Mouse (Mus musculus) limb, embryonic 13.5 days (tissue): ENCODE data around the gene Evi5. TPM values are rescaled to one million over a fixed set of nuclear protein-coding genes. Genes with fewer than 3 reads are reported as not detected.

ENCODE experiments used
- ATAC-seq: fragments of 200-750 bp; cut with Nextera tagmentation; 2 replicates; pipeline ENCODE4 v1.8.0; 2017; ENCODE audit warnings: low read depth, moderate number of reproducible peaks, moderate TSS enrichment; ENCODE audit not compliant: low FRiP score
- H3K27ac ChIP-seq: fragments of 300-500 bp; sonication (generic); 2 replicates; pipeline ENCODE4 v1.5.1; 2015; ENCODE audit warnings: inconsistent platforms, mild to moderate bottlenecking, moderate library complexity
- H3K27me3 ChIP-seq: fragments of 300-500 bp; sonication (generic); 2 replicates; pipeline ENCODE4 v1.6.1; 2015; ENCODE audit warnings: mild to moderate bottlenecking, inconsistent platforms
- H3K36me3 ChIP-seq: fragments of 300-500 bp; sonication (generic); 2 replicates; pipeline ENCODE4 v1.6.1; 2015; ENCODE audit warnings: inconsistent platforms, mild to moderate bottlenecking, moderate library complexity
- H3K4me1 ChIP-seq: fragments of 300-500 bp; sonication (generic); 2 replicates; pipeline ENCODE4 v1.6.1; 2015; ENCODE audit warnings: inconsistent platforms
- H3K4me2 ChIP-seq: fragments of 300-500 bp; sonication (generic); replicated peaks from 2 replicates; pipeline ENCODE4 v1.6.1; 2015; ENCODE audit warnings: inconsistent platforms, mild to moderate bottlenecking, moderate library complexity
- H3K4me3 ChIP-seq: fragments of 300-500 bp; sonication (generic); 2 replicates; pipeline ENCODE4 v1.5.1; 2015; ENCODE audit warnings: moderate library complexity, mild to moderate bottlenecking, inconsistent platforms
- H3K9ac ChIP-seq: fragments of 300-500 bp; sonication (generic); 2 replicates; pipeline ENCODE4 v1.6.1; 2015; ENCODE audit warnings: mild to moderate bottlenecking, inconsistent platforms
- H3K9me3 ChIP-seq: fragments of 300-500 bp; sonication (generic); 2 replicates; pipeline ENCODE4 v1.6.1; 2016; ENCODE audit warnings: inconsistent platforms
- WGBS: fragments of 180-500 bp; shearing (Covaris S2); methylation state at CpG from one replicate; pipeline ENCODE4 v1.1.7; 2015; 5-methylcytosine and 5-hydroxymethylcytosine counted together
- polyA plus RNA-seq: library from polyadenylated mRNA; unstranded; fragments of >200 nt; fragmentation: Nextera tagmentation; extraction: Ambion mirVana; gene quantifications from 2 replicates; pipeline ENCODE4 v1.2.1, GENCODE M21; 2015

The Evi5 gene
- 86.8 and 88.5 TPM in 2 replicates for polyA plus RNA-seq

DNA sequence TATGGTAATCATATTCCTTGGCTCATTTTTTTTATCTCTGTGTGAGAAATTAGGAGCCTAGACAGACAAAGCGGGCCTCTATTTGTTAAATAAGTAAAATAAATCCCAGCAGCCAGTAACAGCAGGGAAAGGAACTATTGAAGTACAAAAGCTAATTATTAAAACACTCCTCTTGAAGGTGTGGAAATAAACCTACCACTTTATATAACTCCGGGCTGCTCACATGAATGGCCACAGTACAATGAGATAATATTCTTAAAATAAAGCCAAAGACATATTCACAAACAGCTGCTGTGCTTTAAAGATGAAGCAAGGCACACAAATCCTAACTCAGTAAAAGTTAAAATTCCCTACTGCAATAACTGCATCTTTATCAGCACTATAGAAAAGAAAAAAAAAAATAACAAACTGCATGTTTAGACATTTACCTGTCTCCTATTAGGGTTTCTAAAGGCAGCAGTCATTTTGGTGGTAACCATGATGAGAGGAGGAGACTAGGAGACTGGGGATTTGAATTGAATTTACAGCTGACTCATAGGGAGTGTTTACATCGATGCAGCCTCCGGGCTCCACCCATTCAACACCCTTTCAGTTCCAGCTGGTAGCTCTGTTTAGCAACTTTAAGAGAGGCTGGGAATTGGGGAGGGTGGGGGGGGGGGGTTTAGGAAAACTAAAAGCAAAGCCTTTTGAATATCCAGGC, at the start of gene Evi5:
Gene Evi5 (minus strand): TSS at position 547 of the 700 bp plus-strand sequence.
- Histone ChIP-seq H3K27ac (no peak within 1 kb of the TSS), H3K4me1 (no peaks in the 10 kb centered on the region), H3K4me3 (no peak within 1 kb of the TSS), H3K36me3 (no peaks in the 10 kb centered on the region), H3K9ac (0 out of 2 replicates have a peak within 1 kb of the TSS, but pooled peaks have one; percentile 20), H3K27me3 (no peaks in the 10 kb centered on the region), H3K4me2 (no peak within 1 kb of the TSS), H3K9me3 (no peaks in the 10 kb centered on the region)
- 42% methylated on average over 4 of the region's 4 CpGs for WGBS
- ATAC-seq = no peak

GRCm38 (mm10) chr5:107924564-107924963, 49.7 kb upstream of the Evi5 start:
- 86% methylated on average over 8 of the region's 8 CpGs for WGBS

GRCm38 (mm10) chr5:107922836-107923235, 47.9 kb upstream of the Evi5 start:
- ATAC-seq = no peak
- Histone ChIP-seq H3K27me3 (no peaks in the 10 kb centered on the region), H3K36me3 (no peaks in the 10 kb centered on the region), H3K4me1 (peaks cover 4% of the 10 kb centered on the region; the same call in 1 of the 2 replicates), H3K27ac (no peak overlapping the region), H3K4me2 (no peak overlapping the region), H3K9me3 (no peaks in the 10 kb centered on the region), H3K4me3 (no peak overlapping the region), H3K9ac (no peak overlapping the region)
- WGBS = 67% methylated on average over 1 of the region's 1 CpGs

More at GRCm38 (mm10) chr5:107924564-107924963, 49.7 kb upstream of the Evi5 start:
- Histone ChIP-seq H3K4me2 (no peak overlapping the region), H3K9ac (no peak overlapping the region), H3K27me3 (no peaks in the 10 kb centered on the region), H3K27ac (no peak overlapping the region), H3K36me3 (no peaks in the 10 kb centered on the region), H3K4me3 (no peak overlapping the region), H3K4me1 (peaks cover 4% of the 10 kb centered on the region; the same call in 1 of the 2 replicates), H3K9me3 (no peaks in the 10 kb centered on the region)
- ATAC-seq = no peak

DNA sequence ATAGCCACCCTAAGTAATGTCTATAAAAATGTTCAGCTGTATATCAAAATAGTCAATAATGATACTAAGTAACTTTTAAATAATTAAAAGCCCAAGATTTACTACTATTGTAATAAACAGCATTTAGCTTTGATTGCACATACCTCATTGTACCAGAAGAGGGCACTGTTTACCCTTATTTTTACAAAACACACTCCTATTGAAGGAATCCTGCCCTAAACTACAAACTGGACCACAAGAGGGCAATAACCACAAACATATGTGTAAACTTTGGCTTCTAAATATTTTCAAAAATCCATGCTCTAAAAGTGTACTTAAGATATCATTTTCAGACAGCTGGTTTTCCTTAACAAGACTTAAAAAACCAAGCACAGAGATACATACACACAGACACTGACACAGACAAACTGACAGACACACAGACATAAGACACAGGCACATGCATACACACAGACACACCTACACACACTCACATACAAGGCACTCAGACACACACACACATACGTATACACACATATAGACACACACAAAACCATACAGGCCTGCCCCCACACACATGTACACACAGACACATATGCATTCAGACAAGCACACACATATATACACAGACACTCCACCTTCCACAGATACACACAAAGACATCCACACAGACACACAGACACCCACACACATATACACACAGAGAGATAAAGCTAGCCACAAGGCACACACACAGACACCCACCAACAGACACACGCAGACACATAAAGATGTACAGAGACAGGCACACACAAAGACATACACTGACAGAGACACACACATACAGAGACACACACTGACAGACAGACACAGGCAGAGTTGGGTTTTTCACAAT, 46.7 kb upstream of the Evi5 start:
- Histone ChIP-seq H3K27ac (no peak overlapping the region), H3K9me3 (no peaks in the 10 kb centered on the region), H3K36me3 (no peaks in the 10 kb centered on the region), H3K27me3 (no peaks in the 10 kb centered on the region), H3K4me1 (peaks cover 4% of the 10 kb centered on the region; the same call in 1 of the 2 replicates), H3K4me2 (no peak overlapping the region), H3K9ac (no peak overlapping the region), H3K4me3 (no peak overlapping the region)
- ATAC-seq = peak; percentile 57; the same call in 1 of the 2 replicates
- 84% methylated on average over 2 of the region's 2 CpGs for WGBS

GRCm38 (mm10) chr5:107915280-107915679, 40.4 kb upstream of the Evi5 start:
- ATAC-seq = no peak
- Histone ChIP-seq H3K9ac (no peak overlapping the region), H3K27ac (no peak overlapping the region), H3K27me3 (no peaks in the 10 kb centered on the region), H3K4me1 (no peaks in the 10 kb centered on the region), H3K4me3 (no peak overlapping the region), H3K4me2 (no peak overlapping the region), H3K9me3 (no peaks in the 10 kb centered on the region), H3K36me3 (peaks cover 3% of the 10 kb centered on the region)
- 47% methylated on average over 4 of the region's 4 CpGs for WGBS

GRCm38 (mm10) chr5:107911012-107911411, 36.1 kb upstream of the Evi5 start:
- H3K9me3 ChIP-seq = no peaks in the 10 kb centered on the region
- H3K27ac ChIP-seq = no peak overlapping the region
- no peak for ATAC-seq
- no peaks in the 10 kb centered on the region for H3K27me3 ChIP-seq
- H3K36me3 ChIP-seq = peaks cover 46% of the 10 kb centered on the region
- H3K4me2 ChIP-seq = no peak overlapping the region
- 92% methylated on average over 5 of the region's 5 CpGs for WGBS
- no peak overlapping the region for H3K4me3 ChIP-seq
- no peak overlapping the region for H3K9ac ChIP-seq
- H3K4me1 ChIP-seq = no peaks in the 10 kb centered on the region

DNA sequence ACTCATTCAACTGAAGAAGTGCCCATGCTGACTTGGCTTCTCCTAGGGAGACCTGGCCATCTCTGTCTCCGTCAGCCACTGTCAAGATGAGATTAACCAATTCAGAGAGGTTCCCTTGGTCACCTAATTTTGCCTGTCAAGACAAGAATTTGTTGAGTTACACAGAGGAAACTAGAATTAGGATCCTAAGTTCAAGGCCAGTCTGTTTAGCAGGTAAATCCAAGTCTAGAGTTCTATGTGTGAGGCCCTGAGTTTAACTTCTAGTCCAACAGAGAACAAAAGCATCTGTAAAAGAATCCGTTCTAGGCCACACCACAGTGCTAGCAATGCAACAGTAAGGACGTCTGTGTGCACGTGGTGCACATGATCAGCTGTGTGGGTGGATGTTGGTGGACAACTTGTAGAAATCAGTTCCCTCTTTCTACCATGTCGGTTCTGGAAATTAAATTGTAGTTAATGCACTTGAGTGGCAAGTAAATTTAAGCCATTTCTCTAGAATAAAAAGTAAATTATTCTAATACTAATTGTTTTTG, 35.2 kb upstream of the Evi5 start:
- Histone ChIP-seq H3K4me2 (no peak overlapping the region), H3K27me3 (no peaks in the 10 kb centered on the region), H3K9me3 (no peaks in the 10 kb centered on the region), H3K4me1 (no peaks in the 10 kb centered on the region), H3K27ac (no peak overlapping the region), H3K9ac (no peak overlapping the region), H3K4me3 (no peak overlapping the region), H3K36me3 (peaks cover 54% of the 10 kb centered on the region)
- 63% methylated on average over 5 of the region's 5 CpGs for WGBS
- ATAC-seq = no peak

DNA sequence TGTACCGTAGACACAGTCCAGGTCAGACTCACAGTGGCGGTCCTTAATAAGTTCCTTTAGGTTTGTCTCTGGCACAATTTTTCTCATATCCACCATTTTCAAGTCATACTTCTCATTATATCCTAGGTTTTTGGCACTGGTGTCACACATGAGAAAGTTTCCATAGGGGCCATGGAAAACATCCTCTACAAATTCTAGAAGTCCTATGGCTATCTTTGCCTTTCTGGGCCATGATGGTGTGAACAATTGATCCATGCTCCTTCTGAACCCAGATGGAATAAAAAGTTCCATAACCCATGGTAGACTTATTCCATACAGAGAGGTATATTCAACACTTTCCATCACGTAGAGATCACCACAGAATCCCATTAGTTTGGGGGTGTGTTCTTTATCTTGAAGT, 34.8 kb upstream of the Evi5 start:
- H3K9me3 ChIP-seq = no peaks in the 10 kb centered on the region
- no peak overlapping the region for H3K9ac ChIP-seq
- peaks cover 59% of the 10 kb centered on the region for H3K36me3 ChIP-seq
- no peak overlapping the region for H3K4me2 ChIP-seq
- no peaks in the 10 kb centered on the region for H3K27me3 ChIP-seq
- 89% methylated on average over 3 of the region's 3 CpGs for WGBS
- H3K27ac ChIP-seq = no peak overlapping the region
- H3K4me1 ChIP-seq = no peaks in the 10 kb centered on the region
- ATAC-seq = no peak
- no peak overlapping the region for H3K4me3 ChIP-seq

DNA sequence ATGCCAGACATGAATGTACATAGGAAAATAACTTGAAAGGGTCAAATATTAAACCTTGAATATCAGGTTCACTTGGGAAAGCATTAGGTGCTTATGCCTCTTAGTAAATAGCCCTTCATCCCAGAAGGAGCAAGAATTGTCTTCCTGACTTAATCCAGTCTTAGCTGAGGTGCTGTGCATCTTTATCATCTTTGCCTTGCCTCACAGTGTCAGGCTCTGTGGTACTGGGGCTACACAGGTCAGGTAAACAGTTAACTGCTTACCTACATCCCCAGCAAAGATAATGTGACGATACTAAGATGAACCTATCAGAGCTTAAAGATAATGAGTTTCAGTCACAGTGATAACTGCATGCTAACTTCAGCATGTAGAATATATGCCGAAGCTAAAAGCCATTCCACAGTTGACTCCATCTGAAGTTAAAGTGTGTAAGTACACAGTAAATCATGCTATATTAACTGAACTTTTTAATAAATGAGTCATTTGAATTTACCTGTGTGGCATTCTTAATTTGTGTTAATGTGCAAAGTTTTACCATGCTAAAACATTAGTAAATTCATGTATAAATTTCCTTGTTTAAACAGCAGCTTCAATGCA, 33.7 kb upstream of the Evi5 start:
- H3K4me2 ChIP-seq = no peak overlapping the region
- no peaks in the 10 kb centered on the region for H3K27me3 ChIP-seq
- H3K9ac ChIP-seq = no peak overlapping the region
- no peaks in the 10 kb centered on the region for H3K4me1 ChIP-seq
- no peak overlapping the region for H3K4me3 ChIP-seq
- no peak for ATAC-seq
- no peak overlapping the region for H3K27ac ChIP-seq
- 90% methylated on average over 2 of the region's 2 CpGs for WGBS
- H3K36me3 ChIP-seq = peaks cover 70% of the 10 kb centered on the region
- no peaks in the 10 kb centered on the region for H3K9me3 ChIP-seq

- WGBS = 82% methylated on average over 3 of the region's 3 CpGs
- H3K4me2 ChIP-seq = no peak overlapping the region
- H3K9ac ChIP-seq = no peak overlapping the region
- ATAC-seq = no peak
- no peaks in the 10 kb centered on the region for H3K9me3 ChIP-seq
- peaks cover 16% of the 10 kb centered on the region for H3K4me1 ChIP-seq
- H3K27me3 ChIP-seq = no peaks in the 10 kb centered on the region
- no peak overlapping the region for H3K27ac ChIP-seq
- H3K36me3 ChIP-seq = peaks cover 72% of the 10 kb centered on the region
- no peak overlapping the region for H3K4me3 ChIP-seq
Observed at GRCm38 (mm10) chr5:107904325-107904724, 29.4 kb upstream of the Evi5 start.

- ATAC-seq = 0 out of 2 replicates have a peak, but pooled peaks have one; percentile 6
- under 1% methylated on average over 23 of the region's 23 CpGs for WGBS
- H3K36me3 ChIP-seq = peaks cover 41% of the 10 kb centered on the region
Observed at GRCm38 (mm10) chr5:107901014-107901615, 26.2 kb upstream of the Evi5 start.

More at GRCm38 (mm10) chr5:107901014-107901615, 26.2 kb upstream of the Evi5 start:
- Histone ChIP-seq H3K4me3 (peak overlapping the region; percentile 99), H3K27ac (peak overlapping the region; percentile 86), H3K9ac (peak overlapping the region; percentile 98), H3K4me1 (peaks cover 16% of the 10 kb centered on the region), H3K27me3 (no peaks in the 10 kb centered on the region), H3K9me3 (no peaks in the 10 kb centered on the region), H3K4me2 (peak overlapping the region; percentile 81)
